Mouse (Mus musculus): Measurements from ENCODE around the gene Atf7. TPM values are rescaled to one million over a fixed set of nuclear protein-coding genes. Genes with fewer than 3 reads are reported as not detected.

Gene Atf7
- polyA plus RNA-seq, 1 experiment from 2014 or later, result 17.0 TPM

- Histone ChIP-seq H3K4me3 (ENCODE audit: low read depth, low read length) (no peak overlapping the region), H3K27me3 (ENCODE audit: control insufficient read depth, insufficient read depth, low read length) (no peaks in the 10 kb centered on the region), H3K4me2 (replicated peaks; ENCODE audit: low read depth) (no peak overlapping the region), H3K36me3 (ENCODE audit: control insufficient read depth, insufficient read depth, low read length) (peaks cover 25% of the 10 kb centered on the region), H3K4me1 (replicated peaks; ENCODE audit: control insufficient read depth, insufficient read depth) (no peaks in the 10 kb centered on the region), H3K9ac (ENCODE audit: low read length) (no peak overlapping the region), H3K27ac (replicated peaks) (no peak overlapping the region), H3K9me3 (ENCODE audit: control insufficient read depth, low read length) (no peaks in the 10 kb centered on the region)
- DNase-seq (ENCODE audit: low spot score) (no peak), ATAC-seq (ENCODE audit: low FRiP score, low TSS enrichment) (no peak)
- 71% methylated on average over 3 of the region's 3 CpGs for WGBS
- TF ChIP-seq EP300 (optimal IDR thresholded peaks at IDR 0.05) (no peak), CTCF (IDR thresholded peaks at IDR 0.05; ENCODE audit: low read depth) (peak; percentile 61)
These were observed 97.3 kb downstream of the Atf7 start for GRCm38 (mm10) chr15:102527936-102528335.

- Histone ChIP-seq H3K27me3 (ENCODE audit: control insufficient read depth, insufficient read depth, low read length) (no peaks in the 10 kb centered on the region), H3K9ac (ENCODE audit: low read length) (no peak overlapping the region), H3K4me3 (ENCODE audit: low read depth, low read length) (no peak overlapping the region), H3K27ac (replicated peaks) (no peak overlapping the region), H3K9me3 (ENCODE audit: control insufficient read depth, low read length) (no peaks in the 10 kb centered on the region), H3K4me2 (replicated peaks; ENCODE audit: low read depth) (no peak overlapping the region), H3K4me1 (replicated peaks; ENCODE audit: control insufficient read depth, insufficient read depth) (no peaks in the 10 kb centered on the region), H3K36me3 (ENCODE audit: control insufficient read depth, insufficient read depth, low read length) (peaks cover 22% of the 10 kb centered on the region; the same call in 1 of the 2 replicates)
- DNase-seq (ENCODE audit: low spot score) (no peak), ATAC-seq (ENCODE audit: low FRiP score, low TSS enrichment) (no peak)
- 74% methylated on average over 6 of the region's 6 CpGs for WGBS
- TF ChIP-seq CTCF (IDR thresholded peaks at IDR 0.05; ENCODE audit: low read depth) (no peak), EP300 (optimal IDR thresholded peaks at IDR 0.05) (no peak)
These were observed 98.9 kb downstream of the Atf7 start for GRCm38 (mm10) chr15:102526111-102527002.

- Histone ChIP-seq H3K9ac (ENCODE audit: low read length) (no peak within 1 kb of the TSS), H3K27me3 (ENCODE audit: control insufficient read depth, insufficient read depth, low read length) (no peaks in the 10 kb centered on the region), H3K27ac (replicated peaks) (no peak within 1 kb of the TSS), H3K36me3 (ENCODE audit: control insufficient read depth, insufficient read depth, low read length) (peaks cover 13% of the 10 kb centered on the region; the same call in 1 of the 2 replicates), H3K4me2 (replicated peaks; ENCODE audit: low read depth) (no peak within 1 kb of the TSS), H3K9me3 (ENCODE audit: control insufficient read depth, low read length) (no peaks in the 10 kb centered on the region), H3K4me1 (replicated peaks; ENCODE audit: control insufficient read depth, insufficient read depth) (no peaks in the 10 kb centered on the region), H3K4me3 (ENCODE audit: low read depth, low read length) (no peak within 1 kb of the TSS)
- 3% methylated on average over 3 of the region's 3 CpGs for WGBS
- TF ChIP-seq CTCF (IDR thresholded peaks at IDR 0.05; ENCODE audit: low read depth) (peak; percentile 96), EP300 (optimal IDR thresholded peaks at IDR 0.05) (no peak)
- peak; percentile 50; the same call in 1 of the 2 replicates for ATAC-seq (ENCODE audit: low FRiP score, low TSS enrichment)
- peak; percentile 83 for DNase-seq (ENCODE audit: low spot score)
These were observed 100.3 kb downstream of the Atf7 start, which contains the start of gene Npff for GRCm38 (mm10) chr15:102524892-102525485. Gene Npff, minus strand, starts transcription at chr15:102524942.

GRCm38 (mm10) chr15:102521480-102521879 is 103.8 kb downstream of the Atf7 start:
- no peak overlapping the region for H3K27ac ChIP-seq (replicated peaks)
- H3K9ac ChIP-seq (ENCODE audit: low read length), result no peak overlapping the region
- no peaks in the 10 kb centered on the region for H3K27me3 ChIP-seq (ENCODE audit: control insufficient read depth, insufficient read depth, low read length)
- TF ChIP-seq CTCF (IDR thresholded peaks at IDR 0.05; ENCODE audit: low read depth) (no peak), EP300 (optimal IDR thresholded peaks at IDR 0.05) (no peak)
- WGBS, result 69% methylated on average over 4 of the region's 4 CpGs
- no peak overlapping the region for H3K4me2 ChIP-seq (replicated peaks; ENCODE audit: low read depth)
- peaks cover 8% of the 10 kb centered on the region; the same call in 1 of the 2 replicates for H3K36me3 ChIP-seq (ENCODE audit: control insufficient read depth, insufficient read depth, low read length)
- H3K4me1 ChIP-seq (replicated peaks; ENCODE audit: control insufficient read depth, insufficient read depth), result no peaks in the 10 kb centered on the region
- ATAC-seq (ENCODE audit: low FRiP score, low TSS enrichment) (no peak), DNase-seq (ENCODE audit: low spot score) (no peak)
- no peaks in the 10 kb centered on the region for H3K9me3 ChIP-seq (ENCODE audit: control insufficient read depth, low read length)
- no peak overlapping the region for H3K4me3 ChIP-seq (ENCODE audit: low read depth, low read length)

GRCm38 (mm10) chr15:102520416-102520815 is 104.8 kb downstream of the Atf7 start:
- ATAC-seq (ENCODE audit: low FRiP score, low TSS enrichment) (no peak), DNase-seq (ENCODE audit: low spot score) (peak; percentile 68)
- Histone ChIP-seq H3K36me3 (ENCODE audit: control insufficient read depth, insufficient read depth, low read length) (peaks cover 8% of the 10 kb centered on the region; the same call in 1 of the 2 replicates), H3K27ac (replicated peaks) (peak overlapping the region; percentile 2; the same call in 1 of the 2 replicates), H3K9me3 (ENCODE audit: control insufficient read depth, low read length) (no peaks in the 10 kb centered on the region), H3K4me1 (replicated peaks; ENCODE audit: control insufficient read depth, insufficient read depth) (no peaks in the 10 kb centered on the region), H3K4me2 (replicated peaks; ENCODE audit: low read depth) (no peak overlapping the region), H3K27me3 (ENCODE audit: control insufficient read depth, insufficient read depth, low read length) (no peaks in the 10 kb centered on the region), H3K4me3 (ENCODE audit: low read depth, low read length) (no peak overlapping the region), H3K9ac (ENCODE audit: low read length) (peak overlapping the region; percentile 14; the same call in 1 of the 2 replicates)
- 56% methylated on average over 4 of the region's 4 CpGs for WGBS
- TF ChIP-seq CTCF (IDR thresholded peaks at IDR 0.05; ENCODE audit: low read depth) (0 out of 2 replicates have a peak, but pooled peaks have one; percentile 5), EP300 (optimal IDR thresholded peaks at IDR 0.05) (no peak)
